Mouse (Mus musculus) hindbrain, postnatal 0 days (tissue): Measurements from ENCODE around the gene Actn1. TPM values are rescaled to one million over a fixed set of nuclear protein-coding genes. Genes with fewer than 3 reads are reported as not detected.

Experiments used
- ATAC-seq: fragments of 200-750 bp; cut with Nextera tagmentation; 2 replicates; pipeline ENCODE4 v1.8.0; 2017; ENCODE audit warnings: mild to moderate bottlenecking, moderate TSS enrichment, moderate library complexity
- DNase-seq: peaks from one replicate; pipeline ENCODE4 v3.0.0-alpha.2; 2015; ENCODE audit warnings: low spot score
- H3K27ac ChIP-seq: fragments of 300-500 bp; sonication (generic); 2 replicates; pipeline ENCODE4 v1.5.1; 2014; ENCODE audit warnings: mild to moderate bottlenecking
- H3K27me3 ChIP-seq: fragments of 300-500 bp; sonication (generic); 2 replicates; pipeline ENCODE4 v1.6.1; 2014; ENCODE audit warnings: low read length, mixed read lengths; ENCODE audit not compliant: insufficient read depth
- H3K36me3 ChIP-seq: fragments of 300-500 bp; sonication (generic); 2 replicates; pipeline ENCODE4 v1.6.1; 2014; ENCODE audit warnings: low read length, mixed read lengths; ENCODE audit not compliant: insufficient read depth
- H3K4me1 ChIP-seq: fragments of 300-500 bp; sonication (generic); 2 replicates; pipeline ENCODE4 v1.6.1; 2014; ENCODE audit warnings: antibody characterized with exemption, low read length, mixed read lengths; ENCODE audit not compliant: insufficient read depth
- H3K4me2 ChIP-seq: fragments of 300-500 bp; sonication (generic); 2 replicates; pipeline ENCODE4 v1.6.1; 2014; ENCODE audit warnings: low read depth, mild to moderate bottlenecking, low read length, moderate library complexity, mixed read lengths
- H3K4me3 ChIP-seq: fragments of 300-500 bp; sonication (generic); 2 replicates; pipeline ENCODE4 v1.5.1; 2014; ENCODE audit warnings: low read length
- H3K9ac ChIP-seq: fragments of 300-500 bp; sonication (generic); replicated peaks from 2 replicates; pipeline ENCODE4 v1.6.1; 2014; ENCODE audit warnings: mild to moderate bottlenecking, low read length, moderate library complexity, mixed read lengths
- H3K9me3 ChIP-seq: fragments of 300-500 bp; sonication (generic); 2 replicates; pipeline ENCODE4 v1.6.1; 2016; ENCODE audit warnings: low read length, mixed read lengths
- CTCF ChIP-seq: IDR thresholded peaks from 2 replicates; pipeline ENCODE4 v1.5.1; 2016; ENCODE audit warnings: antibody characterized with exemption, control low read depth, low read depth
- WGBS: fragments of 180-500 bp; shearing (Covaris S2); extraction: QIAGEN DNeasy Blood & Tissue Kit; methylation state at CpG from one replicate; pipeline ENCODE4 v1.1.7; 2014; 5-methylcytosine and 5-hydroxymethylcytosine counted together
- polyA plus RNA-seq: library from polyadenylated mRNA; unstranded; fragments of >200 nt; fragmentation: Nextera tagmentation; extraction: Ambion mirVana; gene quantifications from 2 replicates; pipeline ENCODE4 v1.2.1, GENCODE M21; 2015
- total RNA-seq: library from RNA; depleted of rRNA; stranded (reverse); fragments of >200 nt; gene quantifications from 2 replicates; pipeline ENCODE4 v1.2.3, GENCODE M21; 2014

Gene Actn1
- total and polyA plus RNA-seq, 2 experiments from 2014 or later = 7.4 to 18.3 TPM

DNA sequence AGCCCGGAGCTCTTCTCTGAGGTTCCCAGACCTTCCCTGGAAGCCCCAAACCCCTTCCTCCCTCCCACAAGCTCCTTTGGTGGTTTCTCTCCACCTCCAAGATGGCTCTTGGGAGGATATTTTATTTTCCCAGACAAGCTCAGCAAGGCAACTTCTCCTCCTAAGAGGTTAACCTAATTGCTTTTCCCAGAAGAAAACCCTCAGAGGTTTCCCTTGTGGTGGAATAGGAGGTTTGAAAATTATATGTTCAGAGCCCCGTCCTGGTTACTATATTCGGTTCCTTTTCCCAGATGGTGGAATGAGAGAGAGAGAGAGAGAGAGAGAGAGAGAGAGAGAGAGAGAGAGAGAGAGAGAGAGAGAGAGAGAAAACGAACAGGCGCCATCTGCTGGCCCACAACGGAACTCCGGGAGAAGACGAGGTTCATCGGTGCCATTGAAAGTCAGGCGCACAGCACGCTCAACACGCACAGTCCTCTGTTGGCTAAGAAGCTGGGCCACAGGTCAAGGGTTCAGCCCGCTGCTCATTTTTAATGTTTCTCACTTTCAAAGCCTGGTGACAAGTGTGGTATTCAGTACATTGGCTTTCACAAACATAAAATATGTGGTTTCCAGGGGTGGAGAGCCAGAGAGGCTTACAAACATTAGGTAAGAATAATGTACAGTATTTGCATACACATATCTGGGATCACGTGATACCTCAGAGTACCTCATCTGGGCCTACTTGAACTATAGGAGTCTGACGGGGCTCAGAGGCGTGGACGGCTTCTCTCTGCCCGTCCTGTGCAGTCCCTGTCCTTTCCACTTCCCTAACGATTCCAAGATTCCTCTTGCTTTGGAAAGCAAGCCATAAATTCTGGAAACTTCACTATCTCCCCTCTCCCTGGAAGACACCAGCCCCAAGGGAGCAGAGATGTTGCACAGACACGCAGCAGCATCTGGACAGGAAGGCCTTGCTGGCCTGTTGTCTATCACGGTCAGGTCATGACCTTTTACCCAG lies 113.6 kb downstream of the Actn1 start:
- H3K36me3 ChIP-seq = no peaks in the 10 kb centered on the region
- no peak overlapping the region for H3K4me3 ChIP-seq
- WGBS = 37% methylated on average over 21 of the region's 21 CpGs
- no peak overlapping the region for H3K9ac ChIP-seq
- ATAC-seq (peak; percentile 63; the same call in 1 of the 2 replicates), DNase-seq (peak; percentile 89)
- no peaks in the 10 kb centered on the region for H3K27me3 ChIP-seq
- TF ChIP-seq CTCF = peak; percentile 88
- H3K27ac ChIP-seq = no peak overlapping the region
- H3K4me2 ChIP-seq = no peak overlapping the region
- H3K9me3 ChIP-seq = no peaks in the 10 kb centered on the region
- H3K4me1 ChIP-seq = no peaks in the 10 kb centered on the region

DNA sequence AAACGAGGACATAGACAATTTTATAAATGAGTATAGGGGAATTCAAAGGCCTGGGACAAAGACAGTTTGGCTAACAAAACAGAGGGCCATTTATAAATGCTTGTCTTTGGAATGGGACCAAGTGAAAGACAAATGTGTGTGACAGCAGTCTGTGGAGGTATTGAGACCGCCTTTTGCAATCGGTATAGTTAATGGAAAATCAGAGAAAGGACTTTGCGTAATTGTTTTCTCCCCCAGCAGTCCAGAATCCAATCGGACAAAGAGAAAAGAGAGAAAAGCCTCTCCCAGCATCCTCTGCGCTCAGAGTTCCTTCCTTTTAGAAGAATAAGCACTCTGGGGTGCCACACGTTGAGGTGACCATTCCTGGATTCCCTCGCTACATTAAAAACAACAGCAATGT lies 114.8 kb downstream of the Actn1 start:
- WGBS = 35% methylated on average over 8 of the region's 8 CpGs

DNA sequence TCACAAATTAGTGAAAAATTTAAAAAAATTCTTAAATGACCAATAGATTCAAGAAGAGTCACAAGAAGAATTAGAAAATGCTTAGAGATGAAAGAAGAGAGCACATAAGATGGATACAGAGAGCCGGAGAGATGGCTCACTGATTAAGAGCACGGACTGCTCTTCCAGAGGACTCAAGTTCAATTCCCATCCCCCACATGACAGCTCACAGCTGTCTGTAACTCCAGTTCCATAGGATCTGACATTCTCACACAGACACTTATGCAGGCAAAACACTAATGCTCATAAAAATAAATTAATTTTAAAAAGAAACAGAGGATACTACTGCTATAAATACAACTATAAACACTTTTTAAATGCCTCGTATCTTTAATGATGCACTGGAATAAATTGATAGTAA lies 115.3 kb downstream of the Actn1 start:
- no peak overlapping the region for H3K4me3 ChIP-seq
- 69% methylated on average over 3 of the region's 3 CpGs for WGBS
- no peak for TF ChIP-seq CTCF

More for the DNA sequence above, 114.8 kb downstream of the Actn1 start:
- H3K9me3 ChIP-seq = no peaks in the 10 kb centered on the region
- ATAC-seq = no peak
- H3K9ac ChIP-seq = no peak overlapping the region
- no peak for DNase-seq
- no peak overlapping the region for H3K4me3 ChIP-seq
- no peak overlapping the region for H3K4me2 ChIP-seq
- no peaks in the 10 kb centered on the region for H3K27me3 ChIP-seq
- no peaks in the 10 kb centered on the region for H3K36me3 ChIP-seq
- H3K27ac ChIP-seq = no peak overlapping the region
- H3K4me1 ChIP-seq = no peaks in the 10 kb centered on the region
- TF ChIP-seq CTCF = no peak

DNA sequence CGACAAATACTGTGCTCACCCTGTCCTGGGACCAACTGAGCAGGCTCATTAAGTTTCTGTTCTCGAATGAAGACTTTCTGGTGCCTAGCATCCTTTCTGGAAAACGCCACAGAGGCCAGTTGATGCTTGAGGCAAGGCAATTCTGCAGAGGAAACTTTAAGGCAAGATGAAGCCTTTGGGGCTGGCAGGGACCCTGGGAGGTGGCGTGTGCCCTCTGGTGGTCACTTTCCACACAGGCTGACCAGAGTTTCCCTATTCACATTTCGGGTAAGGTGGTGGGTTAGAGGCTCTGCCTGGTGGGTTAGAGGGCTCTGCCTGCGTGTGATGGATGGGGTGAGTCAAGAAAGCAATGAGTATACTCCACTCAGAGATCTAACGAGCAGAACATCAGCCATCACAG lies 118.7 kb downstream of the Actn1 start:
- H3K4me3 ChIP-seq = no peak overlapping the region
- WGBS = 23% methylated on average over 7 of the region's 7 CpGs
- no peaks in the 10 kb centered on the region for H3K27me3 ChIP-seq
- peak; percentile 69; the same call in 1 of the 2 replicates for ATAC-seq
- H3K9ac ChIP-seq = no peak overlapping the region
- H3K36me3 ChIP-seq = no peaks in the 10 kb centered on the region
- peak; percentile 96 for TF ChIP-seq CTCF
- no peaks in the 10 kb centered on the region for H3K9me3 ChIP-seq
- peak; percentile 81 for DNase-seq
- H3K4me1 ChIP-seq = no peaks in the 10 kb centered on the region
- no peak overlapping the region for H3K27ac ChIP-seq
- H3K4me2 ChIP-seq = no peak overlapping the region

More for the DNA sequence above, 115.3 kb downstream of the Actn1 start:
- no peaks in the 10 kb centered on the region for H3K36me3 ChIP-seq
- no peaks in the 10 kb centered on the region for H3K9me3 ChIP-seq
- H3K27ac ChIP-seq = no peak overlapping the region
- ATAC-seq (no peak), DNase-seq (no peak)
- H3K4me2 ChIP-seq = no peak overlapping the region
- H3K4me1 ChIP-seq = no peaks in the 10 kb centered on the region
- H3K27me3 ChIP-seq = no peaks in the 10 kb centered on the region
- no peak overlapping the region for H3K9ac ChIP-seq

DNA sequence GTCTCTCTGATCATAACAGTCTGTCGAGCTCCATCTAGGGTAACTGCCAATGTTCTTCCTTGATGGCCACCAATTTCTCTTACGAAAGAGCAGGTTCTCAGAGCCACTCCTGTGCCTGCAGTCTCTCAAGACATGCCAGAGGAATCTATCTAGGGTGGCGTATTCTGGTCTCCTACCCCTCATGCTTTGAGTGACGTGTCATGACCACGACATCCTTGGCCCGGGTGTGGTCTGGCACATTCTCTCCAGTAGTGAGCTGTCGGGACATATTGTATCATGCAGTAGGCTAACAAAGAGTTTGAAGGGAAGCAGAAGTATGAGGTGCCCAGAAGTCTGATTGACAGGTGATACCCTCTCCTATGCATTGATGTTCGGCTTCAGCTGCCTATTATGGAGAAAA lies 119.2 kb downstream of the Actn1 start:
- H3K27me3 ChIP-seq = no peaks in the 10 kb centered on the region
- ATAC-seq (no peak), DNase-seq (no peak)
- no peak overlapping the region for H3K9ac ChIP-seq
- H3K4me2 ChIP-seq = no peak overlapping the region
- no peak for TF ChIP-seq CTCF
- H3K4me3 ChIP-seq = no peak overlapping the region
- H3K9me3 ChIP-seq = no peaks in the 10 kb centered on the region
- WGBS = 83% methylated on average over 8 of the region's 8 CpGs
- no peak overlapping the region for H3K27ac ChIP-seq
- no peaks in the 10 kb centered on the region for H3K4me1 ChIP-seq
- H3K36me3 ChIP-seq = no peaks in the 10 kb centered on the region

DNA sequence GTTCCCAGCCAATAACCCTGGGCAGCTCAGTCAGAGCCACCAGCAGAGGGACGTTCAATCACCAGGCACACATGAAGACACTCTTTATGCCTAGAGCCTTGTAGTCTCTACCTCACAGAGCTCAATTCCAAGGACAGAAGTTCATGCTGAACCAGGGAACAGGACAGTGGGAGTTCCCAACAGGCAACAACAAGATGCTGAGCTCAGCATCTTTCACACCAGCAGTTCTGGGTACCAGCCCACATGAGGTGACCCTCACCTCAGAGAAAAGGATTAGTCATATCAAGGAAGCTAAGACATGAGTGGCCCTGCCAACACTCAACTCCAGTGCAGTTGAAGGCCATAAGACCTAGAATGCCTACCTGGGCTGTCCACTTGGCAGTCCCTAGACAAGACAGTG lies 122.4 kb downstream of the Actn1 start:
- no peaks in the 10 kb centered on the region for H3K27me3 ChIP-seq
- no peaks in the 10 kb centered on the region for H3K4me1 ChIP-seq
- H3K36me3 ChIP-seq = no peaks in the 10 kb centered on the region
- no peak overlapping the region for H3K9ac ChIP-seq
- H3K9me3 ChIP-seq = no peaks in the 10 kb centered on the region
- no peak overlapping the region for H3K4me3 ChIP-seq
- DNase-seq (no peak), ATAC-seq (no peak)
- no peak overlapping the region for H3K4me2 ChIP-seq
- no peak overlapping the region for H3K27ac ChIP-seq
- WGBS = 47% methylated on average over 1 of the region's 1 CpGs
- no peak for TF ChIP-seq CTCF

DNA sequence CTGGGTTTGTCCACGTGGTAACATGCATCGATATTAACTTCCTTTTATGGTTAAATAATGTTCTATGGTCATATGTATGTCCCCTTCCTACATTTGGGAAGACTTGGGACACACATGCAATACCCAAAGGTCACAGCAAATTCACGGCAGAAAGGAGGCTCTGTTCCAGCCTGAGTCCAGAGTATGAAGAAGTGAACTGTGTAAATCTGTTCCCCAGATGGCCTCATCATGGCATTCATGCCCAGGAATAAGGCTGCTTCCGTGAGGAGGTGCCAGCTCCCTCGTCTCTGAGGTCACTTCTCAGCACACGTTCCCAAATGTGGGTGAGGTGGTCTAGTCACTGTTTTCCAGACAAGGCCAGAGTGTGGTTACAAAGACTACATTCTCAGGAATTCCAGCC lies 122.9 kb downstream of the Actn1 start:
- no peak for ATAC-seq
- H3K4me1 ChIP-seq = no peaks in the 10 kb centered on the region
- no peak overlapping the region for H3K4me3 ChIP-seq
- 68% methylated on average over 6 of the region's 6 CpGs for WGBS
- H3K36me3 ChIP-seq = no peaks in the 10 kb centered on the region
- H3K27ac ChIP-seq = no peak overlapping the region
- TF ChIP-seq CTCF = no peak
- H3K9ac ChIP-seq = no peak overlapping the region
- DNase-seq = no peak
- no peaks in the 10 kb centered on the region for H3K27me3 ChIP-seq
- H3K9me3 ChIP-seq = no peaks in the 10 kb centered on the region
- no peak overlapping the region for H3K4me2 ChIP-seq
